Mouse (Mus musculus): ENCODE data around the gene Mfn1. TPM values are rescaled to one million over a fixed set of nuclear protein-coding genes. Genes with fewer than 3 reads are reported as not detected.

The Mfn1 gene
- polyA plus RNA-seq, 1 experiment from 2014 or later = 19.5 TPM

DNA sequence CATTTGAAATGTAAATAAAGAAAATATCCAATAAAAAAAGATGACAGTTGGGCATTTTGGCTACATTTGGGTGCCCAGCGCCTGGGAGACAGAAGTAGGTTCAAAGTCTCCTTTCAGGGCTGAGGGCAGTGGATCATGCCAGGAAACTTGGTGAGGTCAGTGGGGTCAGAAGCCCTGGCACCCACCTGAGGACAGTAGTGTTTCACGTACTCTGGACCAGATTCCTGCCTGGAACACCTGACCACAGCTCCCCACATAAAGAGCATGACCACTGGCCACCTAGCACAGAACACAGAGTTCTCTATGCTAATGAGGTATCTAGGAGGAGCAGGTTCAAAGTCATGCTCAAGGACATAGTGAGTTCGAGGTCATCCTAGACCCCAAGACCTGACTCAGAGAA is 45.9 kb downstream of the Mfn1 start:
- H3K9me3 ChIP-seq (ENCODE audit: low read length) = no peaks in the 10 kb centered on the region

GRCm38 (mm10) chr3:32578772-32579171 is 49.5 kb downstream of the Mfn1 start:
- 84% methylated on average over 5 of the region's 5 CpGs for WGBS
- Histone ChIP-seq H3K4me2 (replicated peaks; ENCODE audit: low read depth, low read length) (no peak overlapping the region), H3K27me3 (replicated peaks; ENCODE audit: insufficient read depth, low read length) (no peaks in the 10 kb centered on the region), H3K9ac (replicated peaks; ENCODE audit: low read depth) (no peak overlapping the region), H3K4me1 (ENCODE audit: insufficient read depth, low read depth, low read length) (no peaks in the 10 kb centered on the region), H3K36me3 (ENCODE audit: insufficient read depth, low read length) (peaks cover 24% of the 10 kb centered on the region), H3K9me3 (ENCODE audit: low read length) (no peaks in the 10 kb centered on the region), H3K27ac (ENCODE audit: low read length) (no peak overlapping the region), H3K4me3 (ENCODE audit: low read depth, low read length) (no peak overlapping the region)
- TF ChIP-seq CTCF (IDR thresholded peaks at IDR 0.05) = no peak
- no peak for TF ChIP-seq EP300 (IDR thresholded peaks at IDR 0.05)
- no peak for DNase-seq (ENCODE audit: low spot score)
- ATAC-seq = no peak

More for the DNA sequence above, 45.9 kb downstream of the Mfn1 start:
- no peak for ATAC-seq
- Histone ChIP-seq H3K27me3 (replicated peaks; ENCODE audit: insufficient read depth, low read length) (no peaks in the 10 kb centered on the region), H3K36me3 (ENCODE audit: insufficient read depth, low read length) (peaks cover 10% of the 10 kb centered on the region), H3K4me2 (replicated peaks; ENCODE audit: low read depth, low read length) (no peak overlapping the region), H3K9ac (replicated peaks; ENCODE audit: low read depth) (no peak overlapping the region), H3K4me1 (ENCODE audit: insufficient read depth, low read depth, low read length) (no peaks in the 10 kb centered on the region), H3K4me3 (ENCODE audit: low read depth, low read length) (no peak overlapping the region), H3K27ac (ENCODE audit: low read length) (no peak overlapping the region)
- DNase-seq (ENCODE audit: low spot score) = no peak
- TF ChIP-seq CTCF (IDR thresholded peaks at IDR 0.05) (no peak), EP300 (IDR thresholded peaks at IDR 0.05) (no peak)
- WGBS = 93% methylated on average over 3 of the region's 3 CpGs

DNA sequence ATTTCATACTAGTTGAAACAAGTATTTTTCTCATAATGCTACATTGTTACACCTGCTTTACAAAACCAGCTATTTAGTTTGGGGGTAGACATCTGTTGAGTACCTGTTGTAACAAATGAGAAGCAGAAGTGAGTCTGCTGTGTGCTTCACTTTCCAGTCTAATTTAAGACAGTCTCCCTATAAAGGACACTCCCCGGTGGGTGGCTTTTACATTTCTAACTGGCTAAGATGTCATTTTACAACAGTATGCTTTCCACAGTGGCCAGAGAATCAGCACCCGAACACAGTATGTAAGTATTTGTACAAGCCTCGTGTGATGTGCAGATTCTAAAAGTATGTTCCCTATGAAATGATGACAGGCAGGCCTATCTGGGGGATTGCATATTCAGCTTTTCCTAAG is 51.5 kb downstream of the Mfn1 start:
- no peaks in the 10 kb centered on the region for H3K27me3 ChIP-seq (replicated peaks; ENCODE audit: insufficient read depth, low read length)
- ATAC-seq (no peak), DNase-seq (ENCODE audit: low spot score) (no peak)
- H3K4me2 ChIP-seq (replicated peaks; ENCODE audit: low read depth, low read length) = no peak overlapping the region
- no peak for TF ChIP-seq CTCF (IDR thresholded peaks at IDR 0.05)
- TF ChIP-seq EP300 (IDR thresholded peaks at IDR 0.05) = no peak
- no peak overlapping the region for H3K9ac ChIP-seq (replicated peaks; ENCODE audit: low read depth)
- no peak overlapping the region for H3K27ac ChIP-seq (ENCODE audit: low read length)
- no peaks in the 10 kb centered on the region for H3K4me1 ChIP-seq (ENCODE audit: insufficient read depth, low read depth, low read length)
- peaks cover 23% of the 10 kb centered on the region for H3K36me3 ChIP-seq (ENCODE audit: insufficient read depth, low read length)
- 81% methylated on average over 3 of the region's 3 CpGs for WGBS
- no peaks in the 10 kb centered on the region for H3K9me3 ChIP-seq (ENCODE audit: low read length)
- H3K4me3 ChIP-seq (ENCODE audit: low read depth, low read length) = no peak overlapping the region

- Histone ChIP-seq H3K27ac (ENCODE audit: low read length) (no peak overlapping the region), H3K9me3 (ENCODE audit: low read length) (no peaks in the 10 kb centered on the region), H3K9ac (replicated peaks; ENCODE audit: low read depth) (no peak overlapping the region), H3K27me3 (replicated peaks; ENCODE audit: insufficient read depth, low read length) (no peaks in the 10 kb centered on the region), H3K4me1 (ENCODE audit: insufficient read depth, low read depth, low read length) (no peaks in the 10 kb centered on the region), H3K4me3 (ENCODE audit: low read depth, low read length) (no peak overlapping the region), H3K36me3 (ENCODE audit: insufficient read depth, low read length) (peaks cover 27% of the 10 kb centered on the region), H3K4me2 (replicated peaks; ENCODE audit: low read depth, low read length) (no peak overlapping the region)
- DNase-seq (ENCODE audit: low spot score) = no peak
- ATAC-seq = no peak
- WGBS = 87% methylated on average over 3 of the region's 3 CpGs
- TF ChIP-seq EP300 (IDR thresholded peaks at IDR 0.05) (no peak), CTCF (IDR thresholded peaks at IDR 0.05) (no peak)
These were observed 52.6 kb downstream of the Mfn1 start for GRCm38 (mm10) chr3:32581911-32582310.

- ATAC-seq (no peak), DNase-seq (ENCODE audit: low spot score) (no peak)
- H3K4me2 ChIP-seq (replicated peaks; ENCODE audit: low read depth, low read length) = no peak overlapping the region
- H3K9ac ChIP-seq (replicated peaks; ENCODE audit: low read depth) = no peak overlapping the region
- H3K9me3 ChIP-seq (ENCODE audit: low read length) = no peaks in the 10 kb centered on the region
- H3K4me1 ChIP-seq (ENCODE audit: insufficient read depth, low read depth, low read length) = no peaks in the 10 kb centered on the region
- 86% methylated on average over 4 of the region's 4 CpGs for WGBS
- TF ChIP-seq EP300 (IDR thresholded peaks at IDR 0.05) (no peak), CTCF (IDR thresholded peaks at IDR 0.05) (no peak)
- H3K4me3 ChIP-seq (ENCODE audit: low read depth, low read length) = no peak overlapping the region
- H3K27ac ChIP-seq (ENCODE audit: low read length) = no peak overlapping the region
- H3K27me3 ChIP-seq (replicated peaks; ENCODE audit: insufficient read depth, low read length) = no peaks in the 10 kb centered on the region
- peaks cover 36% of the 10 kb centered on the region for H3K36me3 ChIP-seq (ENCODE audit: insufficient read depth, low read length)
These were observed 54.2 kb downstream of the Mfn1 start for GRCm38 (mm10) chr3:32583489-32583888.

- H3K27ac ChIP-seq (ENCODE audit: low read length) = no peak overlapping the region
- H3K4me2 ChIP-seq (replicated peaks; ENCODE audit: low read depth, low read length) = no peak overlapping the region
- H3K9ac ChIP-seq (replicated peaks; ENCODE audit: low read depth) = no peak overlapping the region
- no peaks in the 10 kb centered on the region for H3K4me1 ChIP-seq (ENCODE audit: insufficient read depth, low read depth, low read length)
- H3K36me3 ChIP-seq (ENCODE audit: insufficient read depth, low read length) = peaks cover 37% of the 10 kb centered on the region
- H3K4me3 ChIP-seq (ENCODE audit: low read depth, low read length) = no peak overlapping the region
- H3K27me3 ChIP-seq (replicated peaks; ENCODE audit: insufficient read depth, low read length) = no peaks in the 10 kb centered on the region
- TF ChIP-seq EP300 (IDR thresholded peaks at IDR 0.05) = no peak
- 0 out of 2 replicates have a peak, but pooled peaks have one; percentile 22 for TF ChIP-seq CTCF (IDR thresholded peaks at IDR 0.05)
- DNase-seq (ENCODE audit: low spot score) (no peak), ATAC-seq (no peak)
- 92% methylated on average over 3 of the region's 3 CpGs for WGBS
- H3K9me3 ChIP-seq (ENCODE audit: low read length) = no peaks in the 10 kb centered on the region
These were observed 57.0 kb downstream of the Mfn1 start for GRCm38 (mm10) chr3:32586274-32586673.

DNA sequence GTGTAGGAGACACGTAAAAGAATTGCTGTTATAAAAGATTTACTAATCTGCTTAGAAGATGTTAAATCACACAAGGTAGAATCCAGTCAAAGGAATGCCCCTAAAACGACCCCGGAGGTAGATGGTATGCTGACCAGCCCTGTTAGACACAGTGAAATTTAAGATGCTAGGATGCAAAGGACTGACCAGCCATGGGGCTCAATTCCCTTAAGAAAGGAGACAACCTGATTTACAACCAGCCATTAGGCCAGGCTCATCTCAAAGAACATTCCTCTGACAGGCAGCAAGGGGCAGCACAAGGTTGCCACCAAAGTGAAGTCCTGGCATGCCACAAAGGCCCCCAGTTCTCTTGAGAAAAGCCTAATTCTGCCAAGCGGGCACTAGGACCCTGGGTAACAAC is 65.8 kb downstream of the Mfn1 start:
- DNase-seq (ENCODE audit: low spot score) = no peak
- H3K4me2 ChIP-seq (replicated peaks; ENCODE audit: low read depth, low read length) = no peak overlapping the region
- no peak for ATAC-seq
- H3K4me3 ChIP-seq (ENCODE audit: low read depth, low read length) = no peak overlapping the region
- H3K9me3 ChIP-seq (ENCODE audit: low read length) = no peaks in the 10 kb centered on the region
- H3K4me1 ChIP-seq (ENCODE audit: insufficient read depth, low read depth, low read length) = no peaks in the 10 kb centered on the region
- no peaks in the 10 kb centered on the region for H3K36me3 ChIP-seq (ENCODE audit: insufficient read depth, low read length)
- H3K27me3 ChIP-seq (replicated peaks; ENCODE audit: insufficient read depth, low read length) = no peaks in the 10 kb centered on the region
- no peak overlapping the region for H3K9ac ChIP-seq (replicated peaks; ENCODE audit: low read depth)
- TF ChIP-seq EP300 (IDR thresholded peaks at IDR 0.05) (no peak), CTCF (IDR thresholded peaks at IDR 0.05) (no peak)
- 71% methylated on average over 4 of the region's 4 CpGs for WGBS
- H3K27ac ChIP-seq (ENCODE audit: low read length) = no peak overlapping the region
